Mouse (Mus musculus): ENCODE results near the gene Slc25a23.
A peak's percentile ranks its signal among the peaks of the same experiment; 100 is the strongest.

The Slc25a23 gene

GRCm38 (mm10) chr17:57019693-57020092 is 40.0 kb downstream of the Slc25a23 start:
- DNase-seq (ENCODE audit: low spot score in 2 of 2) = no peak

DNA sequence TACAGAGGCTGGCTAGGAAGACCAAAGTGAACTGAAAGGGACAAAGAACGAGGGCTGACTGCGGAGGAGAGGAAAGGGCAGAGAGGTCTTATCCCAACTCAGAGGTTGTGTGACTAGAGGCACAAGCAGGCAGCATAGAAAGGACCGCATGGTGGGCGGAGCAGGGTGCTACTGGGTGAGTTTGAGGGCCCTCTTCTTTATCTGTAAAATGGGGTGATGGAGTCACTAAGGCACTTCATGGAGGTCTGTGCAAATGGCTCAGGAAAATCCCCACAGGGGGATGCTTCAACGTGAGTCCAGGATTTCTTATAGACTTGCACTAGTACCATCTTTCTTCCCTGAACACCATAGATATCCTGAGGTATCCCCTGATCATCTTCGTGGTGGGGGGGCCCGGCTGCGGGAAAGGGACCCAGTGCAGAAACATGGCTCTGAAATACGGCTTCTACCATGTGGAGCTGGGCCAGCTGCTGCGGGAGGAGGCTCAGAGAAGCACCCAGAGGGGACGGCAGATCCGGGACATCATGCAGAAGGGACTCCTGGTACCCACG is 47.3 kb downstream of the Slc25a23 start:
- no peak for DNase-seq (ENCODE audit: low spot score in 2 of 2)

- DNase-seq (ENCODE audit: low spot score in 2 of 2) = peak; percentile 90 to 93
These were observed 48.2 kb downstream of the Slc25a23 start, which contains the start of the genes Gtf2f1 and Gm17949 for GRCm38 (mm10) chr17:57011236-57012141. Gene Gtf2f1, minus strand, starts transcription at chr17:57011288. Gene Gm17949, plus strand, starts transcription at chr17:57011469.

GRCm38 (mm10) chr17:57010911-57011235 is 48.8 kb downstream of the Slc25a23 start:
- no peak for DNase-seq (ENCODE audit: low spot score in 2 of 2)

GRCm38 (mm10) chr17:57007137-57007905 is 52.3 kb downstream of the Slc25a23 start:
- DNase-seq (ENCODE audit: low spot score in 2 of 2) = no peak

DNA sequence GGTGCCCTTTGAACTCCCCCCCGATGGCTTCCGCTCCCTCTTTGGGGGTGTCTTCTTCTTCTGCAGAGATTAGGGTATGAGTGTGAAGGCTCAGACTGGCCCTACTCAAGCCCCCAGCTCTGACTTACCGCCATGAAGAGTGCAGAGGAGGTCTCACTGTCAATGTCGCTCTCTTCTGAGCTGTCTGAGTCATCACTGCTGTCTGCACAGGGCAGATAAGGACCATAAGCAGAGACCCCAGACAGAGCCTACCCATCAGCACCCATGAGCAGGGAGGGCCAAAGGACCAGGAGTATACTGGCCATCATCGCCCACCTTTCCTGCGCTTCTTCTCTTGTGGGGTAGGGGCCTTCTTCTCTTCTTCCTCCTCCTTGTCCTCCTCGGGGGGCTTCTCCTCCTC is 55.7 kb downstream of the Slc25a23 start:
- no peak for DNase-seq (ENCODE audit: low spot score in 2 of 2)

- DNase-seq (ENCODE audit: low spot score in 2 of 2) = no peak
These were observed 58.4 kb downstream of the Slc25a23 start for GRCm38 (mm10) chr17:57001228-57001627.

GRCm38 (mm10) chr17:56999968-57000609 is 59.6 kb downstream of the Slc25a23 start, which contains the start of gene Pspn:
Gene Pspn, minus strand, starts transcription at chr17:57000018.
- DNase-seq (ENCODE audit: low spot score in 2 of 2) = no peak

DNA sequence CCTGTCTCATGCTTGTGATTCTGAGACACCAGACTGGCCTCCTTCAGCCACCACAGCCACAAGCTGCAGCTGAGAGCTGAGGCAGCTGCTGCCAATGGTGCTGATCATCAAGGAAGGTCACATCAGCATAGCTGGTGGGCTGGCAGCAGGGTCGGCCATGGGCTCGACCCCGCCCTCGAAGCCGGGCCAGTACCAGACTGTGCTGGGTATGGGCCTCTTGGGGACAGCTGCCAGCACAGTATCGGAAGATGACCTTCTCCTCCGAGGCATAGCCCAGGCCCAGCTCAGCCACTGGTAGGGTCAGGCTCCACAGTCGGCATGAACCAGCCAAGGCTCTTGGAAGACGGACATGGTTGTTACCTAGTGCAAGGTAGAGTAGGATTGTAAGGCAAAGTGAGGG is 60.2 kb downstream of the Slc25a23 start:
- DNase-seq (ENCODE audit: low spot score in 2 of 2) = no peak

GRCm38 (mm10) chr17:56997029-56997667 is 62.5 kb downstream of the Slc25a23 start, which contains the start of gene Alkbh7:
Gene Alkbh7, plus strand, starts transcription at chr17:56997339.
- peak; percentile 88 to 95 for DNase-seq (ENCODE audit: low spot score in 2 of 2)

DNA sequence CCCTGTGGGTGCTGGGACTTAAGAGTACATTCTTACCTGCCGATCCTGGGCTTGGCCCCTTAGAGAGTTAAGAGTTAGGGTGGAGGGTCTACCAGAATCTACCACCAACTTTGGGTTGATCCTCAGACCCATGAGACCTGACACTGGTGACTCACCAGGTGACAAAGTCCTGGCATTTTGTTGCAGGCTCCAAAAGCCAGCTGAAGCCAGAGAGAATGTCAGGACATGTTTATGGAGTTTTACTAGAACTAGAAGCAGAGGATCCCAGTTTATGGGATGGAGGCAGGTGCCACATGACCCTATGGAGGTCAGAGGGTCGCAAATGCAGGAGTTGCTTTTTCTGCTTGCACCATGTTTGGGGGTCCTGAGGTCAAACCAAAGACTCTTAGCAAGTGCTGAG is 63.2 kb downstream of the Slc25a23 start:
- no peak for DNase-seq (ENCODE audit: low spot score in 2 of 2)

DNA sequence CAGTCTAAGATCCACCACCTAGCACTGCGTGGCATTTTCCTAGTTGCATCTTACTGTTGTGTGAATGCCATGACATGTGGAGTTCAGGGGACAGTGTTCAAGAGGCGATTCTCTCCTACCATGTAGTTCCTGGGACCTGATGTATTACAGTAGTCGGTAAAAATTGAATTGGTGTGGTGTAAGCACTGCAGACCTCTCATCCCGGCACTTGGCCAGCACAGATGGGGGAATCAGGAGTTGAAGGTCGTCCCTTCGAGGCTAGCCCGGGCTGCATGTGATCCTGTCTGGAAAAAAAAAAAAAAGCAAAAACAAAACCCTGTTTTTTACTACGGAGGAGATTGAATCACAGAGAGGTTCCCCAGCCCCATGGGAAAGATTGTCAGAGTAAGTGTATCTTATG is 64.6 kb downstream of the Slc25a23 start:
- no peak for DNase-seq (ENCODE audit: low spot score in 2 of 2)
